Mouse (Mus musculus): ENCODE data around the gene Gabpb1. TPM values are rescaled to one million over a fixed set of nuclear protein-coding genes. Genes with fewer than 3 reads are reported as not detected.

Gabpb1 gene
- polyA plus RNA-seq, 1 experiment from 2014 or later, result 41.9 TPM

DNA sequence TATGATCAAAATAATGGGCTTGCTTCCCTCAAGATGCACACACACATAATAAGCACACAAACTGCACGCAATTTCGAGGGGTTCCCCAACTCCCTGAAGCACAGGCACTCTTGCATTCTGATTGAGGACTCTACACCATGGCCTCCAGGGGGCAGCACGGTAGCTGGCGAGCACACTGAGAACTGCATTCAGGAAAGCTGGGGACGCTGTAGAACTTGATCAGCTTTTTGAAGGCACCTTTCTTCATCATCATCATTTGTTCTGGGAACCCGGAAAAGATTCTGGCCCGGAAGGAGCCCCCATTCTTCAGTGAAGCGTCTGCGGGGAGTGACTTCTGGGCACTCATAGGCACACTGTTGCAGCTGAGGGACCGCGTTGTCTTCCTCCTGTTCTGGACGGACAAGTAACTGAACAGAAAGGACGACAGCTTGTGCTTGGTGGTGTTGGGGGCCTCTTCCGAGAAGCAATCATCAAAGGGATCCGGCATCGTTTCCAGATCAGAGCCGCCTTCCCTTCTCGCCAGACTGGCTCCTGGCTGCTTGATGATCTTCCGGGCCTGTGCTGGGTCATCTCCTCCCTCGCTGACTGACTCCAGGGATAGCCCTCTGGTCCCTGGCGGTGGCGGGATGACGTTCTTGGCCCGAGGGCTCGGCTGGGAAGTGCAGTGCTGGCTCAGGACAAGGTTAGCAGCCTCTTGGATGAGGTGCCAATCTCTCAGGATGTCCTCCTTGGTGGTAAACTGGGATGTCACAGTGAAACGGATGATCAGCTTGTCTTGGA, 82.1 kb downstream of the Gabpb1 start:
- ATAC-seq (replicated peaks; ENCODE audit: insufficient number of reproducible peaks, low FRiP score, low TSS enrichment), result no peak; the same call in 1 of the 2 replicates
- no peak overlapping the region for H3K27ac ChIP-seq (ENCODE audit: low read depth, low read length)
- H3K4me3 ChIP-seq (ENCODE audit: low read depth, low read length), result peak overlapping the region; percentile 34
- H3K27me3 ChIP-seq (ENCODE audit: control insufficient read depth, insufficient read depth, low read length), result no peaks in the 10 kb centered on the region
- H3K36me3 ChIP-seq (ENCODE audit: control insufficient read depth, insufficient read depth, low read length), result no peaks in the 10 kb centered on the region
- H3K9ac ChIP-seq (ENCODE audit: low read depth, low read length), result peak overlapping the region; percentile 23; the same call in 1 of the 2 replicates
- no peaks in the 10 kb centered on the region for H3K9me3 ChIP-seq (replicated peaks; ENCODE audit: control insufficient read depth, low read length)
- peak overlapping the region; percentile 64 for H3K4me2 ChIP-seq
- 18% methylated on average over 26 of the region's 26 CpGs for WGBS (ENCODE audit: insufficient replicate concordance)
- no peaks in the 10 kb centered on the region for H3K4me1 ChIP-seq (ENCODE audit: control insufficient read depth, insufficient read depth, low read length)

DNA sequence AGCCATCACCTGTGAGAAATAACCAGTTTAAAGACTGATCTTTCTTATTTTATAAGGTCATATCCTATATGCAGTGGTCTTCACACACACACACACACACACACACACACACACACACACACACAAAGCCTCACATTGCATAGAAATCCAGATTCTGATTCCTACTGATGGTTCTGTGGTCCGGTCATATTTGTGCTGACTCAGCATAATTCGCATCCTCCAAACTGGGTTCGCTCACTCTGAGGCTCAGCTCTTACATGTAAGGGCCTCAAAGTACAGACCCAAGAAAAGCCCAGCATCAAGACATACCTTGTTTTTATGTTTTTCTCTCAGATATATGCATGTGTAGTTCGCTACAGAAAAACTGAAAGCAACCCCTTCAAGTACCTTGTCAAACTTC, 84.8 kb downstream of the Gabpb1 start:
- no peaks in the 10 kb centered on the region for H3K9me3 ChIP-seq (replicated peaks; ENCODE audit: control insufficient read depth, low read length)
- WGBS (ENCODE audit: insufficient replicate concordance), result 82% methylated on average over 4 of the region's 4 CpGs
- ATAC-seq (replicated peaks; ENCODE audit: insufficient number of reproducible peaks, low FRiP score, low TSS enrichment), result no peak
- H3K27me3 ChIP-seq (ENCODE audit: control insufficient read depth, insufficient read depth, low read length), result no peaks in the 10 kb centered on the region
- H3K4me3 ChIP-seq (ENCODE audit: low read depth, low read length), result no peak overlapping the region
- no peak overlapping the region for H3K4me2 ChIP-seq
- no peaks in the 10 kb centered on the region for H3K36me3 ChIP-seq (ENCODE audit: control insufficient read depth, insufficient read depth, low read length)
- no peaks in the 10 kb centered on the region for H3K4me1 ChIP-seq (ENCODE audit: control insufficient read depth, insufficient read depth, low read length)
- H3K9ac ChIP-seq (ENCODE audit: low read depth, low read length), result no peak overlapping the region
- no peak overlapping the region for H3K27ac ChIP-seq (ENCODE audit: low read depth, low read length)

DNA sequence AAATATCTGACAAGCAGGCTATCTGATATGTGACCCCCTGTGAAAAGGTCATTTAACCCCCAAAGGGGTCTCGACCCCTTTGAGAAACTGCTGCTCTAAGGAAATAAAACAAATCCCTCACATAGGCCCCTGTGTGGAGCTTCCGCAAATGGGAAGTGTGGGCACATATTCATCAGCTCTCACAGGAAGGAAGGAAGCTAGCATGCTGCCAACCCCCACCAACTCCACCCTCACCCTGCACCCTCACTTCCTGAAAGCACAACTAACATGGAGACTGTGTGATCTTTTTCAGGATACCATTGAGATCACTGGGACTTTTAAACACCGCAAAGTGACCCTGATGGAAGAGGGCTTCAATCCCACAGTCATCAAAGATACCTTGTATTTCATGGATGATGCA, 88.7 kb downstream of the Gabpb1 start:
- ATAC-seq (replicated peaks; ENCODE audit: insufficient number of reproducible peaks, low FRiP score, low TSS enrichment), result no peak
- Histone ChIP-seq H3K36me3 (ENCODE audit: control insufficient read depth, insufficient read depth, low read length) (no peaks in the 10 kb centered on the region), H3K4me3 (ENCODE audit: low read depth, low read length) (no peak overlapping the region), H3K4me2 (no peak overlapping the region), H3K9me3 (replicated peaks; ENCODE audit: control insufficient read depth, low read length) (no peaks in the 10 kb centered on the region), H3K4me1 (ENCODE audit: control insufficient read depth, insufficient read depth, low read length) (no peaks in the 10 kb centered on the region), H3K27ac (ENCODE audit: low read depth, low read length) (no peak overlapping the region), H3K9ac (ENCODE audit: low read depth, low read length) (no peak overlapping the region), H3K27me3 (ENCODE audit: control insufficient read depth, insufficient read depth, low read length) (no peaks in the 10 kb centered on the region)
- 77% methylated on average over 3 of the region's 3 CpGs for WGBS (ENCODE audit: insufficient replicate concordance)

DNA sequence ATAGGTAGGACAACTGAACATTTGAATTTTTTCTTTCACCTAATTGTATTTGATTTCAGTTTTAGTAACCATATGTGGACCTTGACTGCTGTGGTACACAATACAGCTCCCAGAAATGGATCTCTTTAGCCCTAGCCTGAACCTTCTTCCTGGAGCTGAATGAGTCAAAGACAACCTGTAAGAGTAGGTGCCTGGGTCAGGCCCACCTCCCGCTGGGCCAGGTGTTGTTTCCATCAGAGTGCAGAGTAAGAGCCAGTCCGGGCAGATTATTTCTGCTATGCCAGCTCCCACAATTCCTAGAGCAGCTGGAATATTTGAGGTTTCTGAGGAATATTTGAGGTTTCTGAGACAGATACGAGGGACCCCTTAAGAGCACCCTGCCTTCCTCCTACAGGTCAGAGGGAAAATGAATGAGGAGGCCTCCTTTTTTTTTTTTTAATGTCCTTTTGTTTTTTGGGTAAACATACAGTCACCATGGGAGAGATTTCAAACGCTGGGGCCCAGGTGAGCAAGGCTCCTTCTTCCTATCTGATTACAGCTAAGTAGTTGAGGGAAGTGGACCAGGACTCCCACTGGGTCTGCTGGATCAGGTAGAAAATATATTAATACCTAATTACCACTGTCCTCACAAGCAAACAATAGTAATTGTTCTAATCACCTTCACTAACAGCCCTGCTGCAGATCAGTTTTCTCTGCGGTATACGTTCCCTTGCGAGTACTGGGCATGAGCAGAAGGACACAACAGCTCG, 91.3 kb downstream of the Gabpb1 start:
- no peak overlapping the region for H3K4me2 ChIP-seq
- no peak overlapping the region for H3K27ac ChIP-seq (ENCODE audit: low read depth, low read length)
- H3K4me3 ChIP-seq (ENCODE audit: low read depth, low read length), result no peak overlapping the region
- 78% methylated on average over 8 of the region's 8 CpGs for WGBS (ENCODE audit: insufficient replicate concordance)
- H3K27me3 ChIP-seq (ENCODE audit: control insufficient read depth, insufficient read depth, low read length), result no peaks in the 10 kb centered on the region
- no peaks in the 10 kb centered on the region for H3K36me3 ChIP-seq (ENCODE audit: control insufficient read depth, insufficient read depth, low read length)
- no peak overlapping the region for H3K9ac ChIP-seq (ENCODE audit: low read depth, low read length)
- ATAC-seq (replicated peaks; ENCODE audit: insufficient number of reproducible peaks, low FRiP score, low TSS enrichment), result no peak
- H3K4me1 ChIP-seq (ENCODE audit: control insufficient read depth, insufficient read depth, low read length), result no peaks in the 10 kb centered on the region
- no peaks in the 10 kb centered on the region for H3K9me3 ChIP-seq (replicated peaks; ENCODE audit: control insufficient read depth, low read length)

DNA sequence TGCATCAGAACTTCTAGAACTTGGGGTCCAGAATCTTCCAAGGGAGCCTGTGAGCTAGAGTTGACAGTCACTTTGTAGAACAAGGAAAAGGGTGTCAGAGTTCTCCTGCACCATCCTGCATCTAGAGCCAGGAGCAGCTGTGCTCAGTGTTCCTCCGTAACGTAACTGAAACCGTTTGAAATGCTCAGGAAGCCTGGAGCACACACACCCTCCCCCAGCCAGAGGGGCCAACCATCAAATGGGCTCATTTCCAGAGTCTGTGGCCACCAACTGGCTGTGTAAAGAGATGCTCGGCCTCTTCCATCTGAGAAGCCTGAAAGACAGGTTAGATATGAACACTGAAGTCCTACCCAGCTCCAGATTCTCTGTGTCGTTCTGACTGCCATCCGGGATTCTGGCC, 92.2 kb downstream of the Gabpb1 start:
- no peaks in the 10 kb centered on the region for H3K36me3 ChIP-seq (ENCODE audit: control insufficient read depth, insufficient read depth, low read length)
- no peak overlapping the region for H3K4me3 ChIP-seq (ENCODE audit: low read depth, low read length)
- H3K4me2 ChIP-seq, result no peak overlapping the region
- no peak overlapping the region for H3K27ac ChIP-seq (ENCODE audit: low read depth, low read length)
- no peak overlapping the region for H3K9ac ChIP-seq (ENCODE audit: low read depth, low read length)
- H3K4me1 ChIP-seq (ENCODE audit: control insufficient read depth, insufficient read depth, low read length), result no peaks in the 10 kb centered on the region
- no peak for ATAC-seq (replicated peaks; ENCODE audit: insufficient number of reproducible peaks, low FRiP score, low TSS enrichment)
- 68% methylated on average over 6 of the region's 6 CpGs for WGBS (ENCODE audit: insufficient replicate concordance)
- H3K27me3 ChIP-seq (ENCODE audit: control insufficient read depth, insufficient read depth, low read length), result no peaks in the 10 kb centered on the region
- H3K9me3 ChIP-seq (replicated peaks; ENCODE audit: control insufficient read depth, low read length), result no peaks in the 10 kb centered on the region

DNA sequence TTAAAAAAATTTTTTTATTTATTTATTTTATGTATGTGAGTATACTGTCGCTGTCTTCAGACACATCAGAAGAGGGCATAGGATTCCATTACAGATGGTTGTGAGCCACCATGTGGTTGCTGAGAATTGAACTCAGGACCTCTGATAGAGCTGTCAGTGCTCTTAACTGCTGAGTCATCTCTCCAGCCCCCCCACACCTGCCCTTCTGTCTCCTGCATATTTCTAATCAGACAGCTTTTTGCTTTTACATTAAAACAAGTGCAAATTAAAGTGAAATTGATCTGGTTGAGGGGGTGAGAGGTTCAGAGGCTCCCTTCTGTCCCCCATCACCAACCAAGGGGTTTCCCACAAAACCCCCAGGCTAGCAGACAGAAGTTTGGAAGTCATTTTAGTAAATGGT, 96.9 kb downstream of the Gabpb1 start:
- Histone ChIP-seq H3K4me3 (ENCODE audit: low read depth, low read length) (no peak overlapping the region), H3K36me3 (ENCODE audit: control insufficient read depth, insufficient read depth, low read length) (no peaks in the 10 kb centered on the region), H3K27me3 (ENCODE audit: control insufficient read depth, insufficient read depth, low read length) (no peaks in the 10 kb centered on the region), H3K4me2 (no peak overlapping the region), H3K4me1 (ENCODE audit: control insufficient read depth, insufficient read depth, low read length) (no peaks in the 10 kb centered on the region), H3K27ac (ENCODE audit: low read depth, low read length) (no peak overlapping the region), H3K9ac (ENCODE audit: low read depth, low read length) (no peak overlapping the region), H3K9me3 (replicated peaks; ENCODE audit: control insufficient read depth, low read length) (no peaks in the 10 kb centered on the region; the same call in 1 of the 2 replicates)
- 83% methylated on average over 1 of the region's 1 CpGs for WGBS (ENCODE audit: insufficient replicate concordance)
- no peak for ATAC-seq (replicated peaks; ENCODE audit: insufficient number of reproducible peaks, low FRiP score, low TSS enrichment)

Other genes starting within 250 kb of the Gabpb1 start
- 0.17 and 0.25 TPM in 2 replicates for gene Atp8b4, start 175.7 kb downstream of the Gabpb1 start, polyA plus RNA-seq (2014; fragmentation: Nextera tagmentation; extraction: Ambion mirVana)
- gene Slc27a2, start 123.9 kb downstream of the Gabpb1 start, polyA plus RNA-seq (2014; fragmentation: Nextera tagmentation; extraction: Ambion mirVana), result 0.42 and 1.4 TPM in 2 replicates
- gene Hdc, start 57.0 kb downstream of the Gabpb1 start, polyA plus RNA-seq (2014; fragmentation: Nextera tagmentation; extraction: Ambion mirVana), result 3.5 and 4.3 TPM in 2 replicates
- gene Usp8, start 31.0 kb upstream of the Gabpb1 start, polyA plus RNA-seq (2014; fragmentation: Nextera tagmentation; extraction: Ambion mirVana), result 34.3 and 43.6 TPM in 2 replicates
- 2.1 and 3.3 TPM in 2 replicates for gene Usp50, start 107.1 kb upstream of the Gabpb1 start, polyA plus RNA-seq (2014; fragmentation: Nextera tagmentation; extraction: Ambion mirVana)
- gene Trpm7, start 199.9 kb upstream of the Gabpb1 start, polyA plus RNA-seq (2014; fragmentation: Nextera tagmentation; extraction: Ambion mirVana), result 39.4 and 49.9 TPM in 2 replicates

Data from heart, embryonic 11.5 days (tissue).